Mouse (Mus musculus): ENCODE results near the gene Errfi1. TPM values are rescaled to one million over a fixed set of nuclear protein-coding genes. Genes with fewer than 3 reads are reported as not detected.

The Errfi1 gene
- total RNA-seq, 2 experiments from 2014 or later = 50.2 to 56.3 TPM

- DNase-seq = no peak
Measured at GRCm38 (mm10) chr4:150917336-150918027, 63.8 kb downstream of the Errfi1 start.

Other genes with a start within 250 kb of the Errfi1 start
- 10 to 100 TPM; 35.0 to 36.2 TPM for gene Slc45a1, start 201.7 kb upstream of the Errfi1 start, total RNA-seq (2021)
- 100 to 1,000 TPM; 220 to 235 TPM for gene Park7, start 60.5 kb downstream of the Errfi1 start, total RNA-seq (2021)
- gene Tnfrsf9, start 60.6 kb downstream of the Errfi1 start, total RNA-seq (2021) = under 1 TPM; 0.61 to 1.00 TPM
- gene Uts2, start 143.2 kb downstream of the Errfi1 start, total RNA-seq (2021) = not detected
- 10 to 100 TPM; 30.1 to 39.4 TPM for gene Per3, start 190.7 kb downstream of the Errfi1 start, total RNA-seq (2021)
- gene Vamp3, start 204.0 kb downstream of the Errfi1 start, total RNA-seq (2021) = 10 to 100 TPM; 33.6 to 34.5 TPM
- gene Gm13090, start 235.7 kb downstream of the Errfi1 start, total RNA-seq (2021) = not detected

Measured in layer of hippocampus, postnatal 36 days (tissue).